Mouse (Mus musculus) erythroblast, embryonic 14.5 days (primary cell): Measurements from ENCODE around the gene Zfp961. TPM values are rescaled to one million over a fixed set of nuclear protein-coding genes. Genes with fewer than 3 reads are reported as not detected.

Source experiments
- H3K27me3 ChIP-seq: 2 replicates; pipeline ENCODE4 v1.6.1; 2012; ENCODE audit warnings: inconsistent platforms; ENCODE audit not compliant: control insufficient read depth
- H3K36me3 ChIP-seq: 2 replicates; pipeline ENCODE4 v1.6.1; 2012; ENCODE audit warnings: mild to moderate bottlenecking, inconsistent platforms; ENCODE audit not compliant: control insufficient read depth
- H3K4me1 ChIP-seq: 2 replicates; pipeline ENCODE4 v1.6.1; 2012; ENCODE audit warnings: inconsistent platforms; ENCODE audit not compliant: control insufficient read depth
- H3K4me3 ChIP-seq: replicated peaks from 2 replicates; pipeline ENCODE3; 2012; ENCODE audit warnings: moderate library complexity, mild to moderate bottlenecking, inconsistent platforms
- H3K9me3 ChIP-seq: 2 replicates; pipeline ENCODE4 v1.6.1; 2012; ENCODE audit warnings: low read length, inconsistent platforms, mixed read lengths; ENCODE audit not compliant: control insufficient read depth
- GATA1 ChIP-seq: IDR thresholded peaks from 2 replicates; pipeline ENCODE4 v1.6.1; 2012; ENCODE audit warnings: low read length, inconsistent platforms, mixed read lengths
- TAL1 ChIP-seq: IDR thresholded peaks from 3 replicates; pipeline ENCODE4 v1.6.1; 2012; ENCODE audit warnings: low read length, inconsistent platforms, mixed read lengths
- polyA plus RNA-seq: library from polyadenylated mRNA; stranded (reverse); fragments of >175 nt; gene quantifications from 2 replicates; pipeline ENCODE4 v1.2.3, GENCODE M21; 2012

Zfp961 gene
- polyA plus RNA-seq, 1 experiment: 0.03 TPM

GRCm38 (mm10) chr8:71954666-71955065 lies 3.8 kb downstream of the Zfp961 start:
- peaks cover 24% of the 10 kb centered on the region for H3K4me1 ChIP-seq
- TF ChIP-seq GATA1 (no peak), TAL1 (no peak)
- H3K9me3 ChIP-seq: no peaks in the 10 kb centered on the region

DNA sequence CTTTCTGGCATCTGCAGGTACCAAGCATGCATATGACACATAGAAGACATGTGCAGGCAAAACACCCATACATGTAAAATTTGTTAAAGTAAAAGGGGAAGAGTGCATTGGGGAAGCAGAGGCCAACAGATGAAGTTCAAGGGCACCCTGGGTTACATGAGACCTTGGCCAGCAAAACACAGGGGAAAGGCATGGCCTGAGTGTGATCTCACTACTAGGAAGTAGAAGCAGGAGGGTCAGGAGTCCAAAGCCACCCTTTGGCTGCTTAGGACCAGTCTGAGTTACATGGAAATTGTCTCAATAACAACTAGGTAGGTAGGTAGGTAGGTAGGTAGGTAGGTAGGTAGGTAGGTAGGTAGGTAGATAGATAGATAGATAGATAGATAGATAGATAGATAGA lies 9.6 kb downstream of the Zfp961 start:
- TF ChIP-seq GATA1: no peak
- TF ChIP-seq TAL1: no peak
- peaks cover 6% of the 10 kb centered on the region for H3K9me3 ChIP-seq

More at GRCm38 (mm10) chr8:71954666-71955065, 3.8 kb downstream of the Zfp961 start:
- H3K27me3 ChIP-seq: no peaks in the 10 kb centered on the region
- no peak overlapping the region for H3K4me3 ChIP-seq
- H3K36me3 ChIP-seq: peaks cover 7% of the 10 kb centered on the region

GRCm38 (mm10) chr8:71961796-71962195 lies 11.0 kb downstream of the Zfp961 start:
- Histone ChIP-seq H3K36me3 (peaks cover 43% of the 10 kb centered on the region), H3K27me3 (no peaks in the 10 kb centered on the region), H3K4me3 (no peak overlapping the region), H3K9me3 (peaks cover 11% of the 10 kb centered on the region), H3K4me1 (no peaks in the 10 kb centered on the region)
- TF ChIP-seq GATA1: no peak
- TF ChIP-seq TAL1: no peak

More for the DNA sequence above, 9.6 kb downstream of the Zfp961 start:
- H3K4me3 ChIP-seq: no peak overlapping the region
- no peaks in the 10 kb centered on the region for H3K4me1 ChIP-seq
- H3K36me3 ChIP-seq: peaks cover 30% of the 10 kb centered on the region
- H3K27me3 ChIP-seq: no peaks in the 10 kb centered on the region

- Histone ChIP-seq H3K4me1 (no peaks in the 10 kb centered on the region), H3K36me3 (peaks cover 64% of the 10 kb centered on the region), H3K4me3 (no peak overlapping the region), H3K27me3 (no peaks in the 10 kb centered on the region), H3K9me3 (peaks cover 13% of the 10 kb centered on the region)
- TF ChIP-seq GATA1 (no peak), TAL1 (no peak)
These were observed 13.2 kb downstream of the Zfp961 start for GRCm38 (mm10) chr8:71964051-71964450.

DNA sequence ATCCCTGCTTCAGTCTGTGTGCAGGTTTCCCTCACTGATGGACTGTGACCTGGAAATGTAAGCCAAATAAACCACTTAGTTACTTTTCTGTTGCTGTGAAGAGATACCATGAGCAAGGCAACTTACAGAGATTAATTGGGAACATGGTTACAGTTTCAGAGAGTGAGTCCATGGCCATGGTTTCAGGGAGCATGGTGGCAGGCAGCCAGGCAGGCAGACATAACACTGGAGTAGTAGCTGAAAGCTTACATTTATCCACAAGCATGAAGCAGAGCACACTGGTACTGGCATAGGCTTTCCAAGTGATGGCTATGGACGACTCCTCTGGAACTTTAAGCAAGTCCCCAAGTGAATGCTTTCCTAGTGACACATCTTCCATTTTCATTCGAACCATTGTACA lies 14.3 kb downstream of the Zfp961 start:
- TF ChIP-seq TAL1: no peak
- TF ChIP-seq GATA1: no peak
- Histone ChIP-seq H3K27me3 (no peaks in the 10 kb centered on the region), H3K36me3 (peaks cover 67% of the 10 kb centered on the region), H3K9me3 (peaks cover 13% of the 10 kb centered on the region), H3K4me3 (no peak overlapping the region), H3K4me1 (no peaks in the 10 kb centered on the region)

DNA sequence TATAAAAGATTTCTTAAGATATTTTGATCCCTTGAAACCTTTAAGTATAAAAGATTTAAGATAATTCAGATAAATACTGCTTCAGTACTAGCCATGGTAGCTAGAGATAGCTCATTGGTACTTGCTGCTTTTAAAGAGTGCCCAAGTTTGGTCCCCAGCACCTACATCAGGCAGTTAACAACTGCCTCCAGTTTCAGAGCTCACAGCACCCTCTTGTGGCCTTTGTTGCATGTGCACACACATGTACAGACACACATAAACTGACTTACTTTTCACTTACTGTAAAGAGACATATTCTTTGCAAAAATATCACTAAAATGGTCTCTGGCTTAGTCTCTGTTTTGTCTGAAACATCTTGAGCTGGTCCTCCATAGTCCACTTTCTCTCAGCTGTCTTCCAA lies 15.6 kb downstream of the Zfp961 start:
- no peaks in the 10 kb centered on the region for H3K4me1 ChIP-seq
- TF ChIP-seq TAL1 (no peak), GATA1 (no peak)
- H3K4me3 ChIP-seq: no peak overlapping the region
- no peaks in the 10 kb centered on the region for H3K27me3 ChIP-seq
- peaks cover 13% of the 10 kb centered on the region for H3K9me3 ChIP-seq
- peaks cover 63% of the 10 kb centered on the region for H3K36me3 ChIP-seq

DNA sequence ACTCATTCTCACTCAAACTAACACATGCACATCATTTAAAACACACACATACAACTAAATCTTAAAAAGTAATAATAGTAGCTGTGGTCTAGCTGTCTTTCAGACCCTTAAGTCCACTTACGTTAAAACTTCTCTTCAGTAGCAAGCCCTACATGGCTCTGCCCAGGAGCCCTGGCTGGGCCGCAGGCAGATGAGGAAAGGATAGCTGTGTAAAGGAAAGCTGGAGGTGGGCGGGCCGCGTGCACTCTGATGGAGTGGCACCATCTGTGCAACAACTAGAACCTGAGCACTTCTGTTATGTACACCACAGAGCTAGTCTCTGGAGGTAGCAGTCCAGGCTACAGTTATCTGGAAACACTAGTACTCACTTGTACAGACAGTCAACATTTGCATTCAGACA lies 16.4 kb downstream of the Zfp961 start:
- TF ChIP-seq GATA1: no peak
- TF ChIP-seq TAL1: no peak
- Histone ChIP-seq H3K27me3 (no peaks in the 10 kb centered on the region), H3K9me3 (peaks cover 13% of the 10 kb centered on the region), H3K4me3 (no peak overlapping the region), H3K36me3 (peaks cover 58% of the 10 kb centered on the region), H3K4me1 (no peaks in the 10 kb centered on the region)

- no peak for TF ChIP-seq GATA1
- TF ChIP-seq TAL1: no peak
- Histone ChIP-seq H3K9me3 (peaks cover 13% of the 10 kb centered on the region), H3K4me1 (no peaks in the 10 kb centered on the region), H3K36me3 (peaks cover 58% of the 10 kb centered on the region), H3K4me3 (no peak overlapping the region), H3K27me3 (no peaks in the 10 kb centered on the region)
These were observed 17.3 kb downstream of the Zfp961 start for GRCm38 (mm10) chr8:71968100-71968499.

GRCm38 (mm10) chr8:71968636-71969035 lies 17.8 kb downstream of the Zfp961 start:
- H3K27me3 ChIP-seq: no peaks in the 10 kb centered on the region
- peaks cover 58% of the 10 kb centered on the region for H3K36me3 ChIP-seq
- H3K4me1 ChIP-seq: no peaks in the 10 kb centered on the region
- no peak overlapping the region for H3K4me3 ChIP-seq
- TF ChIP-seq TAL1 (no peak), GATA1 (no peak)
- H3K9me3 ChIP-seq: peaks cover 13% of the 10 kb centered on the region

DNA sequence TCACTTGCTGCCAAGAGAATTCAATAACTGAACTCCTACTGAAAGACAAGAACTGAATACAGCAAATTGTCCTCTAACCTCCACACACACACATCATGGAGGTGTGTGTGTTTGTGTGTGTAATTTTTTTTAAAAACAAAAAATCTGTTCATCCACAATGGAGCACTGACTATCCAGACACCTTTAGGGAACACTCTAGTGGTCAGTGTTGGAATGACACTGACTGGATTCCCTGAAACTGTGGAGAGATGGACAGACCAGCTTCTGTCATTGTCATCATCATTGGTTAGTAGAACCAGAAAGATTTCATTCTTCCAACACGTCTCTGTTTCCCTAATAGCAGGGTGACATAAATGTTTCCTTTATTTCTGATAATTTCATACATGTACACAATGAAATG lies 21.1 kb downstream of the Zfp961 start:
- Histone ChIP-seq H3K27me3 (no peaks in the 10 kb centered on the region), H3K9me3 (peaks cover under 1% of the 10 kb centered on the region; the same call in 1 of the 2 replicates), H3K4me3 (no peak overlapping the region), H3K36me3 (peaks cover 27% of the 10 kb centered on the region), H3K4me1 (no peaks in the 10 kb centered on the region)
- TF ChIP-seq GATA1 (no peak), TAL1 (no peak)
